Mouse (Mus musculus) MEL (cell line): ENCODE measurements at regions not wholly inside any gene's neighbourhood (a gene's known extent, or its start where the extent isn't known, plus 50 kb on each side); places are given as distances from the start of the nearest gene placed in this dataset.

Experiments used
- DNase-seq: peaks from one replicate; pipeline ENCODE4 v3.0.0; 2011; ENCODE audit warnings: low read depth, low spot score
- H3K27ac ChIP-seq: 2 replicates; pipeline ENCODE4 v1.5.1; 2012; ENCODE audit warnings: low read depth, mild to moderate bottlenecking, control low read depth, low read length, moderate library complexity; ENCODE audit not compliant: control insufficient read depth
- H3K27me3 ChIP-seq, 2 experiments: fragments of 150-350 bp in 1 of 2; sonication (generic) in 1 of 2; 2 replicates each; pipeline ENCODE4 v1.6.1; 2012; ENCODE audit warnings: low read length in 2 of 2, mild to moderate bottlenecking in 2 of 2, improper control_type of control experiment in 1 of 2, moderate library complexity in 1 of 2; ENCODE audit not compliant: insufficient read depth in 2 of 2, control insufficient read depth in 1 of 2
- H3K36me3 ChIP-seq, 2 experiments: 2 replicates each; pipeline ENCODE4 v1.6.1; 2012 to 2014; ENCODE audit warnings: low read length in 2 of 2, improper control_type of control experiment in 1 of 2, inconsistent platforms in 1 of 2, mild to moderate bottlenecking in 1 of 2; ENCODE audit not compliant: insufficient read depth in 2 of 2, control insufficient read depth in 1 of 2
- H3K4me1 ChIP-seq, 2 experiments: fragments of 150-350 bp in 1 of 2; sonication (generic) in 1 of 2; 2 replicates each; pipeline ENCODE4 v1.6.1; 2012; ENCODE audit warnings: low read length in 2 of 2, improper control_type of control experiment in 1 of 2, mild to moderate bottlenecking in 1 of 2; ENCODE audit not compliant: insufficient read depth in 2 of 2, control insufficient read depth in 1 of 2
- H3K4me3 ChIP-seq, 2 experiments: fragments of 150-350 bp in 1 of 2; sonication (generic) in 1 of 2; 2 replicates each; pipeline ENCODE4 v1.5.1; 2012; ENCODE audit warnings: low read depth in 2 of 2, low read length in 2 of 2, mild to moderate bottlenecking in 2 of 2, moderate library complexity in 2 of 2, control low read depth in 1 of 2, improper control_type of control experiment in 1 of 2; ENCODE audit not compliant: control insufficient read depth in 1 of 2, insufficient read depth in 1 of 2
- H3K79me2 ChIP-seq: 2 replicates; pipeline ENCODE4 v1.6.1; 2012; ENCODE audit warnings: mild to moderate bottlenecking, low read length, moderate library complexity; ENCODE audit not compliant: control insufficient read depth, poor library complexity, insufficient read depth
- H3K9ac ChIP-seq: 2 replicates; pipeline ENCODE4 v1.6.1; 2012; ENCODE audit warnings: low read depth, mild to moderate bottlenecking, control low read depth, low read length, moderate library complexity; ENCODE audit not compliant: control insufficient read depth, poor library complexity, severe bottlenecking
- H3K9me3 ChIP-seq: fragments of 150-350 bp; sonication (generic); replicated peaks from 2 replicates; pipeline ENCODE4 v1.6.1; 2012; ENCODE audit warnings: mild to moderate bottlenecking, low read length, improper control_type of control experiment, moderate library complexity; ENCODE audit not compliant: insufficient read depth
- BHLHE40 ChIP-seq: IDR thresholded peaks from 2 replicates; pipeline ENCODE4 v1.6.1; 2012; ENCODE audit warnings: low read depth, mild to moderate bottlenecking, inconsistent platforms, low read length, improper control_type of control experiment, borderline replicate concordance
- CTCF ChIP-seq, 3 experiments: IDR thresholded peaks in 2 of 3; conservative IDR thresholded peaks in 1 of 3; 2 replicates each; pipeline ENCODE4 v1.5.1; 2011 to 2012; ENCODE audit warnings: low read length in 3 of 3, low read depth in 2 of 3, mild to moderate bottlenecking in 2 of 3, improper control_type of control experiment in 1 of 3, inconsistent platforms in 1 of 3, mixed read lengths in 1 of 3, moderate library complexity in 1 of 3; ENCODE audit not compliant: control insufficient read depth in 1 of 3, insufficient read depth in 1 of 3, poor library complexity in 1 of 3, severe bottlenecking in 1 of 3
- EP300 ChIP-seq, 2 experiments: IDR thresholded peaks; 2 replicates each; pipeline ENCODE4 v1.6.1; 2011; ENCODE audit warnings: improper control_type of control experiment in 2 of 2, low read length in 2 of 2, low read depth in 1 of 2, mild to moderate bottlenecking in 1 of 2
- ETS1 ChIP-seq: IDR thresholded peaks from 2 replicates; pipeline ENCODE4 v1.6.1; 2012; ENCODE audit warnings: low read depth, mild to moderate bottlenecking, inconsistent platforms, low read length, improper control_type of control experiment, moderate library complexity
- GABPA ChIP-seq: IDR thresholded peaks from 2 replicates; pipeline ENCODE4 v1.6.1; 2012; ENCODE audit warnings: low read depth, mild to moderate bottlenecking, inconsistent platforms, low read length, improper control_type of control experiment, moderate library complexity
- GATA1 ChIP-seq: IDR thresholded peaks from 2 replicates; pipeline ENCODE4 v1.6.1; 2011; ENCODE audit warnings: low read depth, low read length, improper control_type of control experiment
- HCFC1 ChIP-seq: IDR thresholded peaks from 2 replicates; pipeline ENCODE4 v1.6.1; 2012; ENCODE audit warnings: low read depth, mild to moderate bottlenecking, inconsistent platforms, low read length, improper control_type of control experiment, moderate library complexity
- MAFK ChIP-seq: IDR thresholded peaks from 2 replicates; pipeline ENCODE4 v1.6.1; 2011; ENCODE audit warnings: low read depth, mild to moderate bottlenecking, low read length, improper control_type of control experiment, borderline replicate concordance
- MAX ChIP-seq: IDR thresholded peaks from 2 replicates; pipeline ENCODE4 v1.6.1; 2011; ENCODE audit warnings: low read length, improper control_type of control experiment
- MEF2A ChIP-seq: IDR thresholded peaks from 2 replicates; pipeline ENCODE4 v1.6.1; 2014; ENCODE audit warnings: low read depth, mild to moderate bottlenecking, inconsistent platforms, low read length, improper control_type of control experiment; ENCODE audit not compliant: poor library complexity, insufficient replicate concordance, severe bottlenecking; ENCODE audit errors: extremely low read depth
- MXI1 ChIP-seq: IDR thresholded peaks from 2 replicates; pipeline ENCODE4 v1.6.1; 2011; ENCODE audit warnings: mild to moderate bottlenecking, low read depth, low read length, improper control_type of control experiment
- MYB ChIP-seq: IDR thresholded peaks from 2 replicates; pipeline ENCODE4 v1.6.1; 2011; ENCODE audit warnings: mild to moderate bottlenecking, low read depth, low read length, improper control_type of control experiment
- NRF1 ChIP-seq: IDR thresholded peaks from 2 replicates; pipeline ENCODE4 v1.6.1; 2014; ENCODE audit warnings: low read depth, mild to moderate bottlenecking, inconsistent platforms, low read length, improper control_type of control experiment, moderate library complexity; ENCODE audit not compliant: poor library complexity, insufficient read depth, severe bottlenecking
- POLR2AphosphoS2 ChIP-seq: IDR thresholded peaks from 2 replicates; pipeline ENCODE4 v1.6.1; 2011; ENCODE audit warnings: low read length, improper control_type of control experiment
- POLR2AphosphoS5 ChIP-seq: IDR thresholded peaks from 2 replicates; pipeline ENCODE4 v1.6.1; 2012; ENCODE audit warnings: low read depth, borderline replicate concordance, mild to moderate bottlenecking, inconsistent platforms, low read length, moderate library complexity, mixed read lengths
- RAD21 ChIP-seq: IDR thresholded peaks from 2 replicates; pipeline ENCODE4 v1.6.1; 2011; ENCODE audit warnings: mild to moderate bottlenecking, low read depth, low read length, improper control_type of control experiment
- RCOR1 ChIP-seq: IDR thresholded peaks from 2 replicates; pipeline ENCODE4 v1.6.1; 2012; ENCODE audit warnings: low read depth, mild to moderate bottlenecking, inconsistent platforms, low read length, improper control_type of control experiment
- SIN3A ChIP-seq: IDR thresholded peaks from 2 replicates; pipeline ENCODE4 v1.6.1; 2012; ENCODE audit warnings: low read length, improper control_type of control experiment, inconsistent platforms
- SMC3 ChIP-seq: IDR thresholded peaks from 2 replicates; pipeline ENCODE4 v1.6.1; 2011; ENCODE audit warnings: low read depth, low read length, improper control_type of control experiment
- TAL1 ChIP-seq: IDR thresholded peaks from 2 replicates; pipeline ENCODE4 v1.6.1; 2012; ENCODE audit warnings: mild to moderate bottlenecking, inconsistent platforms, low read length, moderate library complexity, mixed read lengths
- TBP ChIP-seq: IDR thresholded peaks from 2 replicates; pipeline ENCODE4 v1.8.0; 2011; ENCODE audit warnings: low read depth, low read length, improper control_type of control experiment
- USF2 ChIP-seq, 2 experiments: IDR thresholded peaks; 2 replicates each; pipeline ENCODE4 v1.6.1; 2011 to 2012; ENCODE audit warnings: improper control_type of control experiment in 2 of 2, low read length in 2 of 2, borderline replicate concordance in 1 of 2, inconsistent platforms in 1 of 2, low read depth in 1 of 2, mild to moderate bottlenecking in 1 of 2; ENCODE audit not compliant: insufficient read depth in 1 of 2
- ZKSCAN1 ChIP-seq: IDR thresholded peaks from 2 replicates; pipeline ENCODE4 v1.6.1; 2012; ENCODE audit warnings: low read depth, mild to moderate bottlenecking, inconsistent platforms, low read length, improper control_type of control experiment, moderate library complexity
- ZMIZ1 ChIP-seq: IDR thresholded peaks from 2 replicates; pipeline ENCODE4 v1.6.1; 2012; ENCODE audit warnings: low read depth, mild to moderate bottlenecking, inconsistent platforms, low read length, improper control_type of control experiment, moderate library complexity
- ZNF384 ChIP-seq: IDR thresholded peaks from 2 replicates; pipeline ENCODE4 v1.6.1; 2012; ENCODE audit warnings: low read depth, mild to moderate bottlenecking, inconsistent platforms, low read length, improper control_type of control experiment

DNA sequence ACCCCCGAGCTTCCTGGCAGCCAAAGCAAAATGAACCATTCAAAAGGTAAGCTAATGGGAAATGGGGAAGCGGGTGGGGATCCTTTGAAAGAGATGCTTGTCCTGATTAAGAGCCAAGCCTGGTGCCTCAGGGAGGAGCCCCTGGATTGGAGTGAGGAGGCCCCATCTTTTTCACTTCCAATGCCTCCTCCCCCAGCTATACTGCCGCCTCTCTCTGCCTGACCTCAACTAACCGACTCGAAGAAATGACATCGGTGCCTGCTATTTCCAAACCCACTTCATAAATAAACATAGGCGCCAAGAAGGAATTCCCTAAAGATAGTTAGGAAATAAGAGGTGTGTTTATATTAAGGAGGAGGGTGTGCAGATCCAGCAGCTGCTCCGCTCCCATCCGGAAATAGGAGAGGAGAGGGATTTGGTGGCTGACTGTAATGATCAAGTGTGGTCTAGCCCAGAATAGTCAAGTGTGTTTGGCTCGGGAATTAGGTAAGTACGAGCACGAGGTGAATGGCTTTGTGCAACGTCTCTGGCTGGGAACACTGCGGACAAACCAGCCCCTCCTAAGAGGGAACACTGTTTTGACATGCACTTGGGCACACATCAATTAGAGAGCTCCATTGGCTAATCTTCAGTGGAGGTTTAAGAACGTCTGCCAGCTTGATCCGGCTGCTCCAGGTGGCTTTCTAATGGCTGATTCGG lies 224.4 kb downstream of the Tle3 start:
- H3K9me3 ChIP-seq = no peaks in the 10 kb centered on the region
- H3K27me3 ChIP-seq = no peaks in the 10 kb centered on the region; a peak in 2 of 4 replicates
- TF ChIP-seq MAFK (no peak), TBP (no peak), POLR2AphosphoS2 (no peak), MXI1 (no peak), MEF2A (no peak), ZNF384 (no peak), POLR2AphosphoS5 (no peak), ETS1 (no peak), MAX (no peak), USF2 (IDR thresholded peaks at IDR 0.05; ENCODE audit: borderline replicate concordance in 1 of 2, insufficient read depth in 1 of 2, low read depth in 1 of 2, low read length in 2 of 2) (no peak), ZMIZ1 (no peak), HCFC1 (no peak), TAL1 (no peak), SMC3 (no peak), ZKSCAN1 (no peak)
- TF ChIP-seq, all 39 proteins: peak for 0
- Histone ChIP-seq H3K27ac (no peak overlapping the region), H3K36me3 (no peaks in the 10 kb centered on the region), H3K4me3 (no peak overlapping the region), H3K79me2 (no peaks in the 10 kb centered on the region), H3K9ac (no peak overlapping the region), H3K4me1 (no peaks in the 10 kb centered on the region)
- no peak for DNase-seq

- no peak overlapping the region for H3K27ac ChIP-seq
- TF ChIP-seq ZMIZ1 (no peak), SIN3A (no peak), MYB (no peak), NRF1 (no peak), MXI1 (no peak), GATA1 (no peak), RCOR1 (no peak), CTCF (IDR thresholded peaks at IDR 0.05 in 2 of 3, conservative IDR thresholded peaks at IDR 0.05 in 1 of 3; ENCODE audit: control insufficient read depth in 1 of 3, insufficient read depth in 1 of 3, low read depth in 2 of 3, low read length in 3 of 3, poor library complexity in 1 of 3, severe bottlenecking in 1 of 3) (no peak), GABPA (no peak), POLR2AphosphoS5 (no peak), SMC3 (no peak), EP300 (IDR thresholded peaks at IDR 0.05; ENCODE audit: low read depth in 1 of 2, low read length in 2 of 2) (no peak), BHLHE40 (no peak), RAD21 (no peak), POLR2AphosphoS2 (no peak), ETS1 (no peak), TBP (no peak), MAX (no peak)
- no peaks in the 10 kb centered on the region for H3K36me3 ChIP-seq
- no peaks in the 10 kb centered on the region for H3K79me2 ChIP-seq
- H3K27me3 ChIP-seq = no peaks in the 10 kb centered on the region; a peak in 2 of 4 replicates
- no peak overlapping the region for H3K4me3 ChIP-seq
- no peak overlapping the region for H3K9ac ChIP-seq
- DNase-seq = no peak
- no peaks in the 10 kb centered on the region for H3K9me3 ChIP-seq
- H3K4me1 ChIP-seq = no peaks in the 10 kb centered on the region
Measured at GRCm38 (mm10) chr9:61595170-61595967, 223.2 kb downstream of the Tle3 start.
